Mouse (Mus musculus): ENCODE results near the gene Rgs5. TPM values are rescaled to one million over a fixed set of nuclear protein-coding genes. Genes with fewer than 3 reads are reported as not detected.

Gene Rgs5
- polyA plus RNA-seq, 1 experiment from 2014 or later, result 17.7 TPM

GRCm38 (mm10) chr1:169697236-169697635, 41.9 kb downstream of the Rgs5 start:
- no peak for ATAC-seq
- no peak overlapping the region for H3K27ac ChIP-seq (ENCODE audit: low read depth, low read length)
- H3K4me3 ChIP-seq (ENCODE audit: low read length), result no peak overlapping the region
- no peak overlapping the region for H3K9ac ChIP-seq (ENCODE audit: low read depth, low read length)
- no peak overlapping the region for H3K4me2 ChIP-seq (ENCODE audit: low read length)
- no peaks in the 10 kb centered on the region for H3K36me3 ChIP-seq (ENCODE audit: control insufficient read depth, insufficient read depth, low read length)
- 64% methylated on average over 4 of the region's 4 CpGs for WGBS
- H3K9me3 ChIP-seq (ENCODE audit: control insufficient read depth, low read length), result no peaks in the 10 kb centered on the region
- no peaks in the 10 kb centered on the region; the same call in 1 of the 2 replicates for H3K4me1 ChIP-seq (ENCODE audit: control insufficient read depth, insufficient read depth, low read depth, low read length)
- H3K27me3 ChIP-seq (replicated peaks; ENCODE audit: control insufficient read depth, insufficient read depth, low read length), result no peaks in the 10 kb centered on the region

DNA sequence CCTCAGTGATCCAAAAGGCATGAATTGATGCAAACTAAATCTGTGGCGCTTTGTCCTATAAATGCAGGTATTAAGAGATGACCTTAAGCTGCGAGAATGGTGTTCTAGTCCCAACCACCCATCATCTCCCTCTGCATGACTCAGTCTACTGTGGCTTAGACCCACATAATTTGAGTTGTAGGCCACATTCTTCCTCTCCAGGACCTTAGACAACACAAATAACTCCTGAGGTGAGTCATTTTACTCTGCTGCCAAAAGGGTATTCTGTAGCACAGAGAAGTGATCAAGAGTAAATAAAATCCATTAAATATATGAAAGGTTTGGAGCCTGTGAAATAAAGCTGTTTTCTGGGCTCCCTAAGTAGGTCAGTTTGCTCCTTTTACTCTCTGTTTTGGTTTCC, 43.9 kb downstream of the Rgs5 start:
- no peak overlapping the region for H3K4me3 ChIP-seq (ENCODE audit: low read length)
- H3K9me3 ChIP-seq (ENCODE audit: control insufficient read depth, low read length), result no peaks in the 10 kb centered on the region
- no peak overlapping the region for H3K4me2 ChIP-seq (ENCODE audit: low read length)
- no peaks in the 10 kb centered on the region for H3K4me1 ChIP-seq (ENCODE audit: control insufficient read depth, insufficient read depth, low read depth, low read length)
- no peak overlapping the region for H3K9ac ChIP-seq (ENCODE audit: low read depth, low read length)
- no peak for ATAC-seq
- no peak overlapping the region for H3K27ac ChIP-seq (ENCODE audit: low read depth, low read length)
- H3K27me3 ChIP-seq (replicated peaks; ENCODE audit: control insufficient read depth, insufficient read depth, low read length), result no peaks in the 10 kb centered on the region
- 85% methylated on average over 2 of the region's 2 CpGs for WGBS
- H3K36me3 ChIP-seq (ENCODE audit: control insufficient read depth, insufficient read depth, low read length), result no peaks in the 10 kb centered on the region

- 90% methylated on average over 4 of the region's 4 CpGs for WGBS
- H3K9me3 ChIP-seq (ENCODE audit: control insufficient read depth, low read length), result no peaks in the 10 kb centered on the region
- no peaks in the 10 kb centered on the region for H3K4me1 ChIP-seq (ENCODE audit: control insufficient read depth, insufficient read depth, low read depth, low read length)
- no peak overlapping the region for H3K4me3 ChIP-seq (ENCODE audit: low read length)
- no peak for ATAC-seq
- no peak overlapping the region for H3K9ac ChIP-seq (ENCODE audit: low read depth, low read length)
- H3K27ac ChIP-seq (ENCODE audit: low read depth, low read length), result no peak overlapping the region
- no peaks in the 10 kb centered on the region for H3K36me3 ChIP-seq (ENCODE audit: control insufficient read depth, insufficient read depth, low read length)
- H3K27me3 ChIP-seq (replicated peaks; ENCODE audit: control insufficient read depth, insufficient read depth, low read length), result no peaks in the 10 kb centered on the region
- no peak overlapping the region for H3K4me2 ChIP-seq (ENCODE audit: low read length)
Observed at GRCm38 (mm10) chr1:169704395-169705087, 49.2 kb downstream of the Rgs5 start.

GRCm38 (mm10) chr1:169721836-169722235, 66.5 kb downstream of the Rgs5 start:
- no peak for ATAC-seq
- Histone ChIP-seq H3K4me1 (ENCODE audit: control insufficient read depth, insufficient read depth, low read depth, low read length) (no peaks in the 10 kb centered on the region), H3K4me2 (ENCODE audit: low read length) (no peak overlapping the region), H3K27ac (ENCODE audit: low read depth, low read length) (no peak overlapping the region), H3K27me3 (replicated peaks; ENCODE audit: control insufficient read depth, insufficient read depth, low read length) (no peaks in the 10 kb centered on the region), H3K9ac (ENCODE audit: low read depth, low read length) (no peak overlapping the region), H3K4me3 (ENCODE audit: low read length) (no peak overlapping the region), H3K9me3 (ENCODE audit: control insufficient read depth, low read length) (no peaks in the 10 kb centered on the region), H3K36me3 (ENCODE audit: control insufficient read depth, insufficient read depth, low read length) (no peaks in the 10 kb centered on the region)
- 90% methylated on average over 1 of the region's 2 CpGs for WGBS

DNA sequence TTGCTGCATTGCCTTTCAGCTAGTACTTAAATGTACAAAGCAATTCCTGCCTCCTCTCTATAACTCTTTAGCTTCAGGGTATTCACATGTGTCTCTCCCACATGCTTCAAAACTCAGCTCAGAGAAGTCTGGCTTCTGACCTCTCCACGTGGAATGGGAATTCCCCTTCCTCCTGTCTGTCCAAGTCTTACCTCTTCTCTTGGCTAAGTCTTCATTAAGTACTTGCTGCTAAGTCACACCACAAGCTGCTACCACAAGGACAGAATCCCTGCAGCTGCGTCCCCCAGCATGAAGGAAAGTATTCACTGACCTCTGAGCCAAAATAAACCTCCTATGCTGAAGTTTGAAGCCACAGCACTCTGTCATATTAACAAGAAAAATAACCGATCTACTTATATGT, 71.0 kb downstream of the Rgs5 start:
- no peak for ATAC-seq
- Histone ChIP-seq H3K4me2 (ENCODE audit: low read length) (no peak overlapping the region), H3K36me3 (ENCODE audit: control insufficient read depth, insufficient read depth, low read length) (no peaks in the 10 kb centered on the region), H3K9me3 (ENCODE audit: control insufficient read depth, low read length) (no peaks in the 10 kb centered on the region), H3K4me1 (ENCODE audit: control insufficient read depth, insufficient read depth, low read depth, low read length) (no peaks in the 10 kb centered on the region), H3K27me3 (replicated peaks; ENCODE audit: control insufficient read depth, insufficient read depth, low read length) (no peaks in the 10 kb centered on the region), H3K9ac (ENCODE audit: low read depth, low read length) (no peak overlapping the region), H3K4me3 (ENCODE audit: low read length) (no peak overlapping the region), H3K27ac (ENCODE audit: low read depth, low read length) (no peak overlapping the region)
- WGBS, result 74% methylated on average over 3 of the region's 3 CpGs

DNA sequence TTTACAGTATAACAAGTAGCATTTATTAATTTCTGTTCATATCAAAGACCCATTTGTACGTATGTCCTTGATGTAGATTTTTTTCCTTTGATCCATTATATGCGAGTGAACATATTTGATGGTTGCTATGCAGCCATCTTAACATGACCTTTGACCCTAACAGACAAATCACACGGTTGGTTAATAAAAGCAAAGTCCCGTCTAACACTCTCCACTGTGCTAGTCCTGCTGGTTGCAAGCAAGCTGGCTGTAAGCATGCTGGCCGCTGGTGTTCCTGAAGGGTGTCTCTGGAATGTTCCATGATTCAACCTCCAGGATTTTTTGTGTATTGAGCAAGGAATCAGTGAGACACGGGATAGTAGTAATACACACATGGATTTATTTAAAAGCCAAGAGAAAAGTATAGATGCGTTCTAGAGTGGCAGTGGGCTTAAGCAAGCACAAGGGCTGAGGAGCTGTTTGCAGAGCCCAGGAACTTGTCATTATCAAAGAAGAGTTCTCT, 75.3 kb downstream of the Rgs5 start:
- Histone ChIP-seq H3K27ac (ENCODE audit: low read depth, low read length) (no peak overlapping the region), H3K36me3 (ENCODE audit: control insufficient read depth, insufficient read depth, low read length) (no peaks in the 10 kb centered on the region), H3K9me3 (ENCODE audit: control insufficient read depth, low read length) (no peaks in the 10 kb centered on the region), H3K4me3 (ENCODE audit: low read length) (no peak overlapping the region), H3K9ac (ENCODE audit: low read depth, low read length) (no peak overlapping the region), H3K27me3 (replicated peaks; ENCODE audit: control insufficient read depth, insufficient read depth, low read length) (no peaks in the 10 kb centered on the region), H3K4me2 (ENCODE audit: low read length) (no peak overlapping the region), H3K4me1 (ENCODE audit: control insufficient read depth, insufficient read depth, low read depth, low read length) (no peaks in the 10 kb centered on the region)
- ATAC-seq, result no peak
- WGBS, result 45% methylated on average over 7 of the region's 7 CpGs

GRCm38 (mm10) chr1:169736139-169736538, 80.8 kb downstream of the Rgs5 start:
- WGBS, result 82% methylated on average over 6 of the region's 6 CpGs
- H3K36me3 ChIP-seq (ENCODE audit: control insufficient read depth, insufficient read depth, low read length), result no peaks in the 10 kb centered on the region
- H3K4me2 ChIP-seq (ENCODE audit: low read length), result no peak overlapping the region
- H3K9ac ChIP-seq (ENCODE audit: low read depth, low read length), result no peak overlapping the region
- no peak overlapping the region for H3K27ac ChIP-seq (ENCODE audit: low read depth, low read length)
- H3K4me3 ChIP-seq (ENCODE audit: low read length), result no peak overlapping the region
- no peaks in the 10 kb centered on the region for H3K9me3 ChIP-seq (ENCODE audit: control insufficient read depth, low read length)
- ATAC-seq, result no peak
- H3K4me1 ChIP-seq (ENCODE audit: control insufficient read depth, insufficient read depth, low read depth, low read length), result no peaks in the 10 kb centered on the region
- no peaks in the 10 kb centered on the region for H3K27me3 ChIP-seq (replicated peaks; ENCODE audit: control insufficient read depth, insufficient read depth, low read length)

- Histone ChIP-seq H3K4me2 (ENCODE audit: low read length) (no peak overlapping the region), H3K4me1 (ENCODE audit: control insufficient read depth, insufficient read depth, low read depth, low read length) (no peaks in the 10 kb centered on the region), H3K4me3 (ENCODE audit: low read length) (no peak overlapping the region), H3K9me3 (ENCODE audit: control insufficient read depth, low read length) (no peaks in the 10 kb centered on the region), H3K27me3 (replicated peaks; ENCODE audit: control insufficient read depth, insufficient read depth, low read length) (no peaks in the 10 kb centered on the region), H3K36me3 (ENCODE audit: control insufficient read depth, insufficient read depth, low read length) (no peaks in the 10 kb centered on the region), H3K27ac (ENCODE audit: low read depth, low read length) (no peak overlapping the region), H3K9ac (ENCODE audit: low read depth, low read length) (no peak overlapping the region)
- ATAC-seq, result no peak
- WGBS, result 87% methylated on average over 6 of the region's 6 CpGs
Observed at GRCm38 (mm10) chr1:169737231-169737630, 81.9 kb downstream of the Rgs5 start.

DNA sequence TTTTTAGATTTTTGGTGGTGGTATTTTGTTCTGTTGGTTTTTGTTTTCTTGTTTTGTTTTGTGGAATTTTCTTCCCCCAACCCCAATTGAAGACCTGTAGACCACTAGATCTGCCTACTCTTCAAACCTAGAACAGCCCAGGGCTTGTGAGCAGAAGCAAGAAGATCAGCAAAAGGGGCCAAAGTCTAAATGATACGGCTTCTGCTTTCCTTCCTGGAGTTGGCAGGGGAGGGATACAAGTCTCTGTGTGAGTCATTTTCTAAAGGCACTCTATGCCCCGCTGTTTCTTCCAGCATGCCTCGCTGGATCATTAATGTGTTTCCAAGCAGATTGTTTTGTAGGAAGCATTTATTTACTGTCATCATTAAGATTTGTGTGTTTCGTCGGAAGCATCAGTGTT, 85.8 kb downstream of the Rgs5 start:
- Histone ChIP-seq H3K9ac (ENCODE audit: low read depth, low read length) (no peak overlapping the region), H3K9me3 (ENCODE audit: control insufficient read depth, low read length) (no peaks in the 10 kb centered on the region), H3K27ac (ENCODE audit: low read depth, low read length) (no peak overlapping the region), H3K27me3 (replicated peaks; ENCODE audit: control insufficient read depth, insufficient read depth, low read length) (no peaks in the 10 kb centered on the region), H3K36me3 (ENCODE audit: control insufficient read depth, insufficient read depth, low read length) (peaks cover 3% of the 10 kb centered on the region; the same call in 1 of the 2 replicates), H3K4me2 (ENCODE audit: low read length) (no peak overlapping the region), H3K4me3 (ENCODE audit: low read length) (no peak overlapping the region), H3K4me1 (ENCODE audit: control insufficient read depth, insufficient read depth, low read depth, low read length) (peaks cover 4% of the 10 kb centered on the region; the same call in 1 of the 2 replicates)
- 83% methylated on average over 5 of the region's 5 CpGs for WGBS
- no peak for ATAC-seq
